Mouse (Mus musculus) brain, embryonic 14.5 days (tissue): ENCODE results near the gene Naa16.

Experiments
- CTCF ChIP-seq: fragments of 200-500 bp; IDR thresholded peaks from 2 replicates; pipeline ENCODE4 v1.5.1; 2012; ENCODE audit warnings: inconsistent platforms, mild to moderate bottlenecking, moderate library complexity, borderline replicate concordance; ENCODE audit not compliant: insufficient read depth, insufficient read length; ENCODE audit errors: extremely low read depth
- POLR2A ChIP-seq: fragments of 200-500 bp; IDR thresholded peaks from 2 replicates; pipeline ENCODE4 v1.6.1; 2012; ENCODE audit warnings: mild to moderate bottlenecking, inconsistent platforms, borderline replicate concordance; ENCODE audit not compliant: poor library complexity, insufficient read depth, insufficient read length, severe bottlenecking; ENCODE audit errors: extremely low read depth

DNA sequence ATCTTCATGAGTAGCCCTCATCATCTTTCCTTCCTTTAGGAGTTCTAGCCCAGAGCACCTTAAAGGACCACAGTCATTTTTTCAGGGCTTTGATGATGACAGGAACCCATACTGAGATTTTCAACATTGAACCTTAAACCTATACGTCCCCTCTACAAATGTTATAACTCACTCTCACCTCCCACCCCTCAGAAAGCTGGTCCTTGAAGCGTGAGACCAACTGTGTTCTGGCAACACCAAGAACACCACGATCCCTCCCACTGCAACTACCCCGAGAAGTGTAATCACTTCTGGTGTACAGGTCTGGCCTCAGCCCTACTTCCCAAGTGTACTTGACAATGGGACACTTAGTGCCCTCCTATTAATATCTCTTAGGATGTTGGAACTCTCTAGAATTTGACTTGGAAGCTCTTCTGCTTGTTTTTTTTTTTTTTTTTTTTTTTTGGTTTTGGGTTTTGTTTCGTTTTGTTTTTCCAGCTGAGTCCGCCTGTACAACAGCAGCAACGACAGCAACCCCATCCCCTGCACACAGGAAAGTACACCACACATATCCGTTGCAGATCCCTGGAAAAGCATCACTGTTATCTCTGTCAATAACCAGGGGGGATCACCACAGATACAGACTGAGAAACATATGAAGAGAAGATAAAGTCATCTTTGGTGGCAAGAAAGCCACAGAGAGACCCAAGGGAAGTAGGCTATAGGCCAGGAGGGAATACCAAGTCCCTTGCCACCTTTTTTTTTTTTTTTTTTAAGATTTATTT is 96.3 kb downstream of the Naa16 start:
- TF ChIP-seq POLR2A (no peak), CTCF (no peak)
